Mouse (Mus musculus): ENCODE results near the gene Bub1.

The Bub1 gene

GRCm38 (mm10) chr2:127774578-127774941 lies 57.1 kb downstream of the Bub1 start:
- DNase-seq (ENCODE audit: low read depth): no peak

GRCm38 (mm10) chr2:127773938-127774577 lies 57.6 kb downstream of the Bub1 start:
- DNase-seq (ENCODE audit: low read depth): no peak

- DNase-seq (ENCODE audit: low read depth): no peak
Measured at GRCm38 (mm10) chr2:127761587-127761986, 70.1 kb downstream of the Bub1 start.

- no peak for DNase-seq (ENCODE audit: low read depth)
Measured at GRCm38 (mm10) chr2:127760429-127761000, 71.2 kb downstream of the Bub1 start.

- DNase-seq (ENCODE audit: low read depth): no peak
Measured at GRCm38 (mm10) chr2:127760014-127760413, 71.7 kb downstream of the Bub1 start.

- no peak for DNase-seq (ENCODE audit: low read depth)
Measured at GRCm38 (mm10) chr2:127759157-127759880, 72.3 kb downstream of the Bub1 start.

GRCm38 (mm10) chr2:127757171-127757570 lies 74.5 kb downstream of the Bub1 start:
- DNase-seq (ENCODE audit: low read depth): no peak

GRCm38 (mm10) chr2:127754113-127754512 lies 77.6 kb downstream of the Bub1 start:
- no peak for DNase-seq (ENCODE audit: low read depth)

GRCm38 (mm10) chr2:127751849-127752610 lies 79.6 kb downstream of the Bub1 start:
- no peak for DNase-seq (ENCODE audit: low read depth)
